ENCODE assay signal across 9 mouse cellular contexts in the genomic region with DNA sequence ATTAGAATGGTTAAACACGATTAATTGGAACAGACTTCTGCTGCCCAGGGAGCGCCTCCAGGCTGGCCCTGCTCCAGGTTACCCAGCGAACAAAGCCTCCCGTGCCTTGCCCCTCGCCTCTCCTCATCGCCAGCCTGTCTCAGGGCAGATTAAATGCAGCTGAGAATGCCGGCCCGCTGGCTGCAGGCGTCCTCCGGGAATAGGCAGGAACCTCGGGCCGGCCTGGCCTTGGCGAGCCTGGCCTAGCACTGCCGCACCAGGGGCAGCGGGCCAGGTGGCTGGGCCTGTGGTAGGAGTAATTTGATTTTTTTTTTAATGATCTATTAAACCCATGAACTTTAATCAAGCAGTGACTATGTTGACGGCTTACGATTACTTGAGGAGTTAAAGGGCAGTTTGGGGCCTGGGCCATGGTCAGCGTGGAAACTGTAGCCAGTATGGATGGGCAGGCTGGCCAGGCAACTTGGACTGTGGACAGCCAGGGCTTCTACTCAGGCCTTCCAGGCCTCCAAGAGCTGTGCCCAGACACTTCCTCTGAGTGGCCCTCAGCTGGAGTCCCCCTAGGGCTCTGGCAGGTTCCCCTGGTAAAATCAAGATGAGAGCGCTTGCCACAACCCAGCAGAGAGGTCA.
A peak's percentile ranks its signal among the peaks of the same experiment; 100 is the strongest.
DNase-seq lines count a peak whose midpoint lies in the region; ATAC-seq lines count a peak whose summit lies in the region.
"Had no signal": no experiment of that assay in that cellular context is flagged by ENCODE, and none has a peak within 500 bp of the region (broad histone marks: within the 10 kb centered on the region; RNA-seq: fewer than 3 reads in every experiment).

No protein-coding gene starts in this region.

- H3K27ac ChIP-seq in forebrain, embryonic 16.5 days (ENCODE audit: low read length), result 0 out of 2 replicates have a peak overlapping the region, but pooled peaks have one; percentile 11
- H3K27ac ChIP-seq in midbrain, embryonic 14.5 days (replicated peaks; ENCODE audit: low read depth, low read length), result 0 out of 2 replicates have a peak overlapping the region, but pooled peaks have one; percentile 45
- H3K27ac ChIP-seq: macrophage had no signal

- no peaks in the 10 kb centered on the region for H3K9me3 ChIP-seq in forebrain, embryonic 16.5 days (ENCODE audit: control insufficient read depth, low read length)
- no peaks in the 10 kb centered on the region for H3K9me3 ChIP-seq in midbrain, embryonic 14.5 days (ENCODE audit: control insufficient read depth, low read length)

- H3K4me3 ChIP-seq in forebrain, embryonic 16.5 days (replicated peaks; ENCODE audit: low read length), result no peak overlapping the region
- H3K4me3 ChIP-seq in midbrain, embryonic 14.5 days (replicated peaks; ENCODE audit: low read depth, low read length), result no peak overlapping the region

- ATAC-seq in forebrain, embryonic 16.5 days, result peak; percentile 90
- peak; percentile 88; the same call in 1 of the 2 replicates for ATAC-seq in midbrain, embryonic 14.5 days (ENCODE audit: low FRiP score, low TSS enrichment)

- H3K4me1 ChIP-seq in forebrain, embryonic 16.5 days (replicated peaks; ENCODE audit: control insufficient read depth, insufficient read depth, low read length), result peaks cover 18% of the 10 kb centered on the region
- H3K4me1 ChIP-seq in midbrain, embryonic 14.5 days (ENCODE audit: control insufficient read depth, insufficient read depth, low read length), result peaks cover 14% of the 10 kb centered on the region

- intact Hi-C loops in heart, postnatal 25 days (cut with DNase I), result no loop called here

- DNase-seq in layer of hippocampus, adult 11-12 months (ENCODE audit: low spot score), result peak; percentile 43
- no peak for DNase-seq in layer of hippocampus, adult 9-10 months (ENCODE audit: low spot score)
- peak; percentile 30 for DNase-seq in heart, postnatal 25 days (ENCODE audit: low spot score)
- DNase-seq in layer of hippocampus, adult 18-20 months (ENCODE audit: low spot score in 2 of 2), result peak; percentile 18 to 59
- DNase-seq in midbrain, embryonic 14.5 days, result peak; percentile 88
- no peak for DNase-seq in spleen, adult 12 weeks (ENCODE audit: low spot score)
- no peak for DNase-seq in spleen, adult 18-20 months

- peak overlapping the region; percentile 1; the same call in 1 of the 2 replicates for H3K9ac ChIP-seq in forebrain, embryonic 16.5 days (replicated peaks; ENCODE audit: low read depth, low read length)
- no peak overlapping the region for H3K9ac ChIP-seq in midbrain, embryonic 14.5 days (replicated peaks; ENCODE audit: low read length)

- WGBS in forebrain, embryonic 16.5 days, result 18% methylated on average over 19 of the region's 19 CpGs
- WGBS in midbrain, embryonic 14.5 days, result 17% methylated on average over 19 of the region's 19 CpGs

- peaks cover 7% of the 10 kb centered on the region for H3K27me3 ChIP-seq in forebrain, embryonic 16.5 days (replicated peaks; ENCODE audit: control insufficient read depth, insufficient read depth, low read length)
- no peaks in the 10 kb centered on the region for H3K27me3 ChIP-seq in midbrain, embryonic 14.5 days (ENCODE audit: control insufficient read depth, insufficient read depth, low read length)

- peak overlapping the region; percentile 18 for H3K4me2 ChIP-seq in forebrain, embryonic 16.5 days (ENCODE audit: low read length)
- peak overlapping the region; percentile 34 for H3K4me2 ChIP-seq in midbrain, embryonic 14.5 days (ENCODE audit: low read length)

- no peaks in the 10 kb centered on the region for H3K36me3 ChIP-seq in forebrain, embryonic 16.5 days (ENCODE audit: control insufficient read depth, insufficient read depth)
- no peaks in the 10 kb centered on the region for H3K36me3 ChIP-seq in midbrain, embryonic 14.5 days (ENCODE audit: control insufficient read depth, insufficient read depth, low read length)

Comparison
In these comparisons a context has a peak if more than half of its experiments do, and no peak if none do; other contexts are left out.
1. DNase-seq: peak in layer of hippocampus, adult 11-12 months (single experiment), heart, postnatal 25 days (single experiment), layer of hippocampus, adult 18-20 months (2 of 2) and midbrain, embryonic 14.5 days (single experiment); none in layer of hippocampus, adult 9-10 months (single experiment), spleen, adult 12 weeks (single experiment) and spleen, adult 18-20 months (0 of 2).